Mouse (Mus musculus) liver, embryonic 14.5 days (tissue): ENCODE results near the gene Whrn.

ENCODE experiments used
- CTCF ChIP-seq: IDR thresholded peaks from 2 replicates; pipeline ENCODE4 v1.5.1; 2016; ENCODE audit warnings: antibody characterized with exemption, low read depth, control low read depth
- EP300 ChIP-seq: IDR thresholded peaks from 2 replicates; pipeline ENCODE4 v1.6.1; 2016; ENCODE audit warnings: antibody characterized with exemption, low read depth

GRCm38 (mm10) chr4:63404205-63404604 lies 91.6 kb downstream of the Whrn start:
- TF ChIP-seq CTCF: no peak
- no peak for TF ChIP-seq EP300
